Mouse (Mus musculus) cerebellum, adult 2 months (tissue): ENCODE measurements at regions not wholly inside any gene's neighbourhood (a gene's known extent, or its start where the extent isn't known, plus 50 kb on each side); places are given as distances from the start of the nearest gene placed in this dataset.

Source experiments
- DNase-seq, 2 experiments: peaks; one replicate each; pipeline ENCODE4 v3.0.0; 2021
- H3K27ac ChIP-seq: fragments of 200-500 bp; 2 replicates; pipeline ENCODE4 v1.5.1; 2012; ENCODE audit warnings: low read length, control low read depth, inconsistent platforms; ENCODE audit not compliant: insufficient read depth
- H3K27me3 ChIP-seq: fragments of 200-500 bp; 2 replicates; pipeline ENCODE4 v1.6.1; 2012; ENCODE audit warnings: inconsistent platforms, mild to moderate bottlenecking, low read length, moderate library complexity; ENCODE audit not compliant: control insufficient read depth, insufficient read depth
- H3K4me1 ChIP-seq: fragments of 200-500 bp; 2 replicates; pipeline ENCODE4 v1.6.1; 2011; ENCODE audit warnings: low read length; ENCODE audit not compliant: control insufficient read depth, insufficient read depth
- H3K4me3 ChIP-seq: fragments of 200-500 bp; replicated peaks from 2 replicates; pipeline ENCODE3; 2011; ENCODE audit warnings: mild to moderate bottlenecking, low read depth, low read length, control low read depth; ENCODE audit not compliant: insufficient read depth
- CTCF ChIP-seq: fragments of 200-500 bp; IDR thresholded peaks from 2 replicates; pipeline ENCODE4 v1.5.1; 2011; ENCODE audit warnings: low read depth, mild to moderate bottlenecking, control low read depth, low read length, moderate library complexity, borderline replicate concordance; ENCODE audit not compliant: insufficient read depth
- POLR2A ChIP-seq: fragments of 200-500 bp; IDR thresholded peaks from 2 replicates; pipeline ENCODE4 v1.6.1; 2011; ENCODE audit warnings: low read length, control low read depth, borderline replicate concordance; ENCODE audit not compliant: insufficient read depth
- WGBS: fragments of 180-500 bp; shearing (Covaris S2); methylation state at CpG from one replicate; pipeline ENCODE4 v1.1.7; 2018; 5-methylcytosine and 5-hydroxymethylcytosine counted together

- TF ChIP-seq POLR2A (no peak), CTCF (no peak)
- Histone ChIP-seq H3K27me3 (no peaks in the 10 kb centered on the region), H3K27ac (no peak overlapping the region), H3K4me3 (no peak overlapping the region), H3K4me1 (no peaks in the 10 kb centered on the region)
- whole genome bisulfite sequencing = 12% methylated on average over 2 of the region's 2 CpGs
- DNase-seq = no peak
Observed at GRCm38 (mm10) chr10:118088499-118088898, 53.1 kb upstream of the Mdm1 start.

- WGBS = 89% methylated on average over 6 of the region's 6 CpGs
- no peak for DNase-seq
- no peaks in the 10 kb centered on the region for H3K4me1 ChIP-seq
- TF ChIP-seq CTCF = no peak
- no peak for TF ChIP-seq POLR2A
- no peaks in the 10 kb centered on the region for H3K27me3 ChIP-seq
- H3K27ac ChIP-seq = no peak overlapping the region
- no peak overlapping the region for H3K4me3 ChIP-seq
Observed at GRCm38 (mm10) chr10:118089879-118090278, 51.7 kb upstream of the Mdm1 start.

- DNase-seq = no peak
- WGBS = 94% methylated on average over 12 of the region's 12 CpGs
- H3K27ac ChIP-seq = no peak overlapping the region
- H3K4me1 ChIP-seq = no peaks in the 10 kb centered on the region
- no peak overlapping the region for H3K4me3 ChIP-seq
- no peaks in the 10 kb centered on the region for H3K27me3 ChIP-seq
- TF ChIP-seq CTCF (no peak), POLR2A (no peak)
Observed at GRCm38 (mm10) chr10:118091476-118091875, 50.1 kb upstream of the Mdm1 start.
